Mouse (Mus musculus) gastrocnemius, postnatal 14 days (tissue): ENCODE results near the gene Ccdc8. TPM values are rescaled to one million over a fixed set of nuclear protein-coding genes. Genes with fewer than 3 reads are reported as not detected.
A peak's percentile ranks its signal among the peaks of the same experiment; 100 is the strongest.

Source experiments
- DNase-seq: peaks from one replicate; pipeline ENCODE4 v3.0.0; 2021; ENCODE audit warnings: mixed read lengths
- intact Hi-C: fragments of 180-260 bp; cut with DNase I; formaldehyde crosslinking; loops from one replicate; pipeline ENCODE4 v1.15.1; 2025; ENCODE audit warnings: low total_unique reads
- total RNA-seq, 2 experiments: library from RNA; stranded (reverse); gene quantifications; 2 replicates each; pipeline ENCODE4 v1.2.3; 2021

Ccdc8 gene
- total RNA-seq, 2 experiments from 2014 or later: 5.8 to 6.5 TPM

DNA sequence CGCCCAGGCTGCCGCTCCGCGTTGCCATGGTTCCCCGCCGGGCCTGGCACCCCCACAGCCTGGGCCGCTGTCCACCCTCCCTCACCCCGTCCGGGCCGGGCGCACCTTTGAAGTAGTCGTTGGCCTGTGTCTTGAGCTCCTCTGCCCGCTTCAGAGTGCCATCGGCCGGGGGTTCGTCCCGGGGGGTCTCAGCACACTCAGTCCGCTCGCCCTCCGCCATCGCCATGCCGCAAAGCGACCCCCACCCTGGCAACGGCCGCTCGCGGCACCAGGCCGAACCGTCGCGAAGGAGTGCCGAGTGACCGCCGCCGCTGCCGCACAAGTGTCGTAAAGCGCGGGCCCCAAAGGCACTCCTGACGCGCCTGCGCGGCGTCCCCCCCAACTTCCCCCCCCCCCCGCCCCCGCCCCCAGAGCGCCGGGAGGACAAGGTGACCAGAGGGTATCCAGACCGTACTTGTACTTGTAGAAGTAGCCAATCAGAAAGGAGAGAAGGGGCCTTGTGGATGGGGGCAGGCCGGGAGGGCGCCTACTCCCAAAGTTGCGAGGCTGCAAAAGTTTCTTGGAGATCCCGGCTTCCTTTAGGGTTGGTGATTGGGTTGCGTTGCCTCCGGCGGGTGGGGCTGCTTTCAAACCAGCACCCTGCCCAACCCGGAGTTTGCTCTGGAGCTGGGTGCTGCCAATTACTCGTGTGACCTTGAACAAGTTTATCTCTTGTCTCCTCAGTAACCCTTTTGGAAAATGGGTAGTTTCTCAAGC lies 35.3 kb downstream of the Ccdc8 start, which contains the start of gene Ppp5c:
Gene Ppp5c (minus strand): TSS at position 337 of the 756 bp plus-strand sequence.
- peak; percentile 95 for DNase-seq
- intact Hi-C loops: no loop called here

DNA sequence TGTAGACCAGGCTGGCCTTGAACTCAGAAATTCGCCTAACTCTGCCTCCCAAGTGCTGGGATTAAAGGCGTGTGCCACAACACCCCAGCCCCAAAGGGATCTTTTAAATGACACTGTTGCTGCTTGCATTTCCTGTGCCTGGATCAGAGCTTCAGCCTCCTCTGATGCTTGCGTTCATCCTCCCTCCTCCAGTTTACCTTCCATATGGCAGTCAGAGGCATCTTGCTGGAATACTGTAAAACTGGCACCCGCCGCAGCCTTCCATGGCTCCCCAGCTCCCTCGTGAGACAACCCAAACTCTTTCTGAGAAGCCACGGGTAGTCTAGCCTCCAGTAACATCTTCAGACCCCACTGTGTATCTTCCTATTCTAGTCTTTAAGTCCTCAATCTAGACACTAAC lies 36.4 kb downstream of the Ccdc8 start:
- intact Hi-C loops: no loop called here
- no peak for DNase-seq

DNA sequence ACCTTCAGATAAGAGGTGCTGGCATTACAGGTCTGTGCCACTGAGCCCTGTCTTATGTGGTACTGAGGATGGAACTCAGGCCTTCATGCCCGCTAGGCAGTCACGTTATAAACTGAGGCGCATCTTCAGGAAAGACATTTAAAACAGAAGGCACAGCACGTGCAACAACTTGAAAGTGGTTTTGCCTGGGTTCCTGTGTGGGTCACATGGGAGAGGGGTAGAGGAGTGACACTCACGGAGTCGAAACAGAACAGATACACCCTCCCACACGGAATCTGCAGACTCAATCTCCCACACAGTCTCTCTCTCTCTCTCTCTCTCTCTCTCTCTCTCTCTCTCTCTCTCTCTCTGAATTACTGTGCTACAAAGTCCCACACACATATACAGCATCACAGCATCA lies 37.7 kb downstream of the Ccdc8 start:
- DNase-seq: no peak
- intact Hi-C loops: no loop called here

DNA sequence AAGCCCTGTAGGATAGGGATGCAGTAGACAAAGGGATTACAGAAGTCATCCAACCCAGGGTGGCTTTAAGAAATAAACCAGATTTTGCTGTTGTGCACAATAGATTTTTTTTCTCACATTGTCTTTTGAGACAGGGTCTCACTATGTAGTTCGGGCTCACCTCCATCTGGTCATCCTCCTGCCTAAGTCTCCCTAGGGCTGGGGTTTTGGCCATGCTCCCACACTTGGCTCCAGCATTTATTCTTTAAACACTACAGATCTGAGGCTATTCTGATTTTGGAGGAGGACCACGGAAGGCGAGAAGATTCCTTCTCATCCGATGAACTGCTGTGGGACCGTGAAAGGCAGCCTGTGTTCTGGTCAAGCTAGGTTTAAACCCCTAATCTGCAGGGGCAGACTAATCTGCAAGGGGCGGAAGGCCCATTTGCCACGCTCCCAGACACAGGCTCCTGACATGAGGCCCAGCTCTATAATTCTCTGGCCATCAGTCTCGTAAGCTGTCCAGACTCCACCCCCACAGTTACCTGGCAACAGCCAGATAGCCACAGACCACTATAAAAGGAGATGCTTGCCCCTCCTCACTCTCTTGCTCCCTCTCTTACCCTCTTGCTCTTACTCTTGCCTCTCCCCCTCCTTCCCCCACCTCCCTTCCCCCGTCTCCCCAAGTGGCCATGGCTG lies 45.6 kb downstream of the Ccdc8 start:
- intact Hi-C loops: no loop called here
- DNase-seq: no peak

DNA sequence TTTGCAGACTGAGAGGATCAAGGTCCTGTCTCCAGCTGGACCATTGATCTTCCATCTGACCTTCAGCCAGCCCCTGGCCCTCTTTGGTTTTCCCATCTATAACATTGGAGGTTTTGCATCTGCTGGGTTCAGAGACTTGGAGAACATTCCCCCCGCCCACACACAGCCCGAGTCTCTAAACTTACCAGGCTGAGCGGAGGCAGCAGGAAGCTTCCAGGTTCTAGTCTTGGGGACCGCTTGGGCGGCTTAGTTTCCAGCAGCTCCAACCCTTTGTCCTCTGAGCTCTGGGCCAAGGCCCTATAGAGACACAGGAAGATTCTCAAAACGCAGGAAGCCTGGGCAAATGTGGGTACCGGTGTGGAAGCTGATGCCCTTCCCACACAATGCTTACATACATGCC lies 46.9 kb downstream of the Ccdc8 start:
- intact Hi-C loops: no loop called here
- DNase-seq: no peak

DNA sequence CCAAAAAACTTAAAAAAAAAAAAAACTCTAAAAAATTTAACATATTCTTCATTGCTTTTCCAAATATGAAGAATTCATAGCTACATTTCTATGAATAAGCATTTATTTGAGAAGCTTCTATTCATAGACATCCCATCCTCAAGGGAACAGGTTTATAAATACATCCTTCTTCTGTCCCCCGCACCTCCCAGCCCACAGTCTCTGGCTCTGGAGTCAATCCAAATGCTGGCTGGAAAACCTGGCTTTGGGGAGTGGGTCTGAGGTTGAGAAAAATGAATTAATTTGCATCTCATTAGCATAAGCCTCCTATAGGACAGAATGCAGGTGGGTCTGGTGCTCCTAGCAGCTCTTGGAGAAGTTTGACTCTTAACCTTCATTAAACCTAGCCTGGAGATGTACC lies 53.2 kb downstream of the Ccdc8 start:
- DNase-seq: no peak
- intact Hi-C loops: loop anchor here (5.0 kb wide), 1 partner anchor 33 kb away; no protein-coding TSS in a partner anchor

Other genes with a start within 250 kb of the Ccdc8 start
- gene Slc1a5, start 211.4 kb upstream of the Ccdc8 start, total RNA-seq: 10 to 100 TPM; 25.4 to 27.0 TPM
- 10 to 100 TPM; 22.6 to 29.3 TPM for gene Strn4, start 176.8 kb upstream of the Ccdc8 start, total RNA-seq
- 10 to 100 TPM; 24.2 to 25.8 TPM for gene Fkrp, start 176.0 kb upstream of the Ccdc8 start, total RNA-seq
- gene Prkd2, start 149.8 kb upstream of the Ccdc8 start, total RNA-seq: 10 to 100 TPM in 1 of 2 experiments, 1 to 10 TPM in 1; 8.5 to 11.8 TPM
- gene Dact3, start 117.4 kb upstream of the Ccdc8 start, total RNA-seq: 1 to 10 TPM; 3.9 to 7.1 TPM
- gene Gng8, start 100.9 kb upstream of the Ccdc8 start, total RNA-seq: under 1 TPM; 0.47 to 0.66 TPM
- gene Ptgir, start 86.2 kb upstream of the Ccdc8 start, total RNA-seq: 1 to 10 TPM; 1.6 to 2.6 TPM
- gene Calm3, start 68.6 kb upstream of the Ccdc8 start, total RNA-seq: 100 to 1,000 TPM; 247 to 276 TPM
- 10 to 100 TPM in 1 of 2 experiments, 1 to 10 TPM in 1; 9.2 to 11.8 TPM for gene Pnmal2, start 48.0 kb upstream of the Ccdc8 start, total RNA-seq
- gene Pnmal1, start 33.0 kb upstream of the Ccdc8 start, total RNA-seq: not detected
- gene Gm42372, start 9.6 kb upstream of the Ccdc8 start, total RNA-seq: under 1 TPM in 1 of 2 experiments, not detected in 1; 0.04 TPM
- 10 to 100 TPM; 56.3 to 67.8 TPM for gene Ppp5c, start 35.2 kb downstream of the Ccdc8 start, total RNA-seq
- gene Hif3a, start 69.7 kb downstream of the Ccdc8 start, total RNA-seq: 1 to 10 TPM; 1.6 to 6.0 TPM
- under 1 TPM; 0.04 to 0.09 TPM for gene Psg16, start 81.3 kb downstream of the Ccdc8 start, total RNA-seq
- not detected for gene Ceacam3, start 157.6 kb downstream of the Ccdc8 start, total RNA-seq
- gene Psg29, start 210.8 kb downstream of the Ccdc8 start, total RNA-seq: not detected